Mouse (Mus musculus): ENCODE data around the gene Dnase1l1. TPM values are rescaled to one million over a fixed set of nuclear protein-coding genes. Genes with fewer than 3 reads are reported as not detected.
A peak's percentile ranks its signal among the peaks of the same experiment; 100 is the strongest.

Gene Dnase1l1
- polyA plus RNA-seq, 1 experiment from 2014 or later: 10.6 TPM

DNA sequence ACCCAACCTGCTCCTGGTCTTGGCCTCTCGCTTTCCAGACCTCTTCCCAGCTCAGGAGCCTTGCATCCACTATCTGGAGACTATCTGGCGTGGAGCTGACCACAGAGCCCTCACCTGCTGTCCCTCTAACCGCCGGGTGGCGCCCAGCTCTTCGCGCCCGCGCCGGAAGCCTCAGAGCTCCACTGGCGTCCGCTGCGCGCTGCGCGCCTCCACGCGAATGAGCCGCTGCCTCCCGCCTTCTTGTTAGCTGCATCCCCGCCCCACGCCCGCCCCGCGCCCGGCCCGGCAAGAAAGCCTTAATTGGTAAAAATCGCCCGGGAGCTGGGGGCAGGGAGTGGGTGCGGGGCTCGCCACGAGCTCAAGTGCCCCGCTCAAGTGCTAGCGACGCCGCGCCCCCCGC, 32.5 kb downstream of the Dnase1l1 start, which contains the start of gene Flna:
Gene Flna (minus strand): TSS at position 206 of the 400 bp plus-strand sequence.
- H3K4me2 ChIP-seq (ENCODE audit: low read length): peak within 1 kb of the TSS; percentile 51
- ATAC-seq (replicated peaks; ENCODE audit: low FRiP score, low TSS enrichment, low read depth): no peak
- peak within 1 kb of the TSS; percentile 40 for H3K4me3 ChIP-seq (ENCODE audit: low read depth, low read length)

DNA sequence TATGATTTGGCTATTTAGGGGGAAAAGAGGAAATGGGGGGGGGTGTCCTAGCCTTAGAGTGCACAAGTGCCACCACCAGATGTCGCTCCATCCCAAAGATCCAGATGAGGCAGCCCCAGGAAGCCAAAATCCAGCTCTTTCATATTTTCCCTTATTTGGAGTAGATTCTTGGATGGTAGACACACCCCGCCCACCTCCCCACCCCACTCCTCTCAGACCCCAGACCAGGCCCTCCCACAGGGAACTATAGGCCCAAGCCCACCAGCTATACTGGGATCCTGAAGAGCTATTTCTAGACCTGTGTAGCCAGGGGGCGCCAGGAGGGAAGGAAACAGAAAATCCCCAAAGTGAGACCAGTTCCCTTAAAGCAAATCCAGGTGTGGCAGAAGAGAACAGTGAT, 33.5 kb downstream of the Dnase1l1 start:
- ATAC-seq (replicated peaks; ENCODE audit: low FRiP score, low TSS enrichment, low read depth): no peak
- Histone ChIP-seq H3K9me3 (ENCODE audit: control insufficient read depth, low read length) (no peaks in the 10 kb centered on the region), H3K4me2 (ENCODE audit: low read length) (peak overlapping the region; percentile 51), H3K27ac (ENCODE audit: low read depth) (peak overlapping the region; percentile 84), H3K4me1 (replicated peaks; ENCODE audit: control insufficient read depth, insufficient read depth, low read length) (no peaks in the 10 kb centered on the region; the same call in 1 of the 2 replicates), H3K36me3 (ENCODE audit: control insufficient read depth, insufficient read depth, low read length) (no peaks in the 10 kb centered on the region), H3K4me3 (ENCODE audit: low read depth, low read length) (peak overlapping the region; percentile 40), H3K9ac (ENCODE audit: low read length) (peak overlapping the region; percentile 52; the same call in 1 of the 2 replicates), H3K27me3 (replicated peaks; ENCODE audit: control insufficient read depth, insufficient read depth, low read length) (no peaks in the 10 kb centered on the region)
- peak; percentile 81 for DNase-seq (ENCODE audit: low spot score)
- 25% methylated on average over 2 of the region's 3 CpGs for WGBS

More for the DNA sequence above, 32.5 kb downstream of the Dnase1l1 start, which contains the start of gene Flna:
- H3K9me3 ChIP-seq (ENCODE audit: control insufficient read depth, low read length): no peaks in the 10 kb centered on the region
- H3K27ac ChIP-seq (ENCODE audit: low read depth): peak within 1 kb of the TSS; percentile 84
- H3K36me3 ChIP-seq (ENCODE audit: control insufficient read depth, insufficient read depth, low read length): no peaks in the 10 kb centered on the region
- H3K9ac ChIP-seq (ENCODE audit: low read length): peak within 1 kb of the TSS; percentile 52
- DNase-seq (ENCODE audit: low spot score): peak; percentile 69
- WGBS: 14% methylated on average over 38 of the region's 38 CpGs
- no peaks in the 10 kb centered on the region for H3K27me3 ChIP-seq (replicated peaks; ENCODE audit: control insufficient read depth, insufficient read depth, low read length)
- no peaks in the 10 kb centered on the region for H3K4me1 ChIP-seq (replicated peaks; ENCODE audit: control insufficient read depth, insufficient read depth, low read length)

DNA sequence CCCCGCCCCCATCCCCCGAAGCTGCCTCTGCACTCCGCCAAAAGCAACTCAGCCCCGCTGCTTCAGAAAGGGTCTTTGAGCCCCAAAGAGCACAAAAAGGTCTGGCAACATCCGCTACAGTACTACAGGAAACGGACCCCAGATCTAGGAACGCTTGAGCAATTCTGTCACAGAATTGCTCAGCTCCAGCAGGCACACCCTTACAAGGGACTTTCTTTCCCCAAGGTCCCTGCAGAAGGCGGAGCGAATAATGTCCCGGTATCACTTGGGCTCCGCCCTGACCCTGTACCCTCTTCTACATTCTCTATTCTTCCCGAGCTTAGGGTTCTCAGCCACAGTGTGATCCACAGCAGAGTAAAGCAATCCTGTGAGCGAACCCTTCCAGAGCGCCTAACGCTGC, 35.4 kb downstream of the Dnase1l1 start:
- no peaks in the 10 kb centered on the region for H3K27me3 ChIP-seq (replicated peaks; ENCODE audit: control insufficient read depth, insufficient read depth, low read length)
- H3K9ac ChIP-seq (ENCODE audit: low read length): peak overlapping the region; percentile 53
- H3K36me3 ChIP-seq (ENCODE audit: control insufficient read depth, insufficient read depth, low read length): peaks cover 18% of the 10 kb centered on the region
- peak overlapping the region; percentile 89 for H3K27ac ChIP-seq (ENCODE audit: low read depth)
- H3K4me3 ChIP-seq (ENCODE audit: low read depth, low read length): peak overlapping the region; percentile 59
- 21% methylated on average over 14 of the region's 15 CpGs for WGBS
- peak overlapping the region; percentile 46 for H3K4me2 ChIP-seq (ENCODE audit: low read length)
- no peaks in the 10 kb centered on the region; the same call in 1 of the 2 replicates for H3K4me1 ChIP-seq (replicated peaks; ENCODE audit: control insufficient read depth, insufficient read depth, low read length)
- H3K9me3 ChIP-seq (ENCODE audit: control insufficient read depth, low read length): no peaks in the 10 kb centered on the region
- ATAC-seq (replicated peaks; ENCODE audit: low FRiP score, low TSS enrichment, low read depth): peak; percentile 34
- no peak for DNase-seq (ENCODE audit: low spot score)

DNA sequence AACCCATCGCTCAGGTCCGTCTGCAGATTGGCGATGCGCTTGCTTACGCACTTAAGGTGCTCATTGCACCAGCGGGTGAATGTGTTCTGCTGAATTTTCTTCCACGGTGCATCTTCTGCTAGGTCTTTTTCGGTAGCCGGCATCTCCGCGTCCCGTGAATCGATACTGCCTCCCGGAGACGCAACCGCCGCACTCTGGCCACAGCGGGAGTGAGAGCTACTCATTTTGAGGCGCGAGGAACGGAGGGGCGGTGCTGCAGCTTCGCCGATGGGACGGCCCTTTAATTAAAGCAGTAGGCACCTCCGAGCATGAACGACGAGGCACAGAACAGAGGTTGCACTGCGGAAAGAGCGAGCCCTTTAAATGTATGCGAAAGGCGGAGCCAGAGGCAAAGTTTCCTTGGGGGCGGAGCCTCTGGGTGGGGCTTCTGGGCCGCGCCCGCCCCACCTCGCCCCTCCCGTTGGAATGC, 35.9 kb downstream of the Dnase1l1 start:
- DNase-seq (ENCODE audit: low spot score) (peak; percentile 85), ATAC-seq (replicated peaks; ENCODE audit: low FRiP score, low TSS enrichment, low read depth) (peak; percentile 83)
- H3K4me1 ChIP-seq (replicated peaks; ENCODE audit: control insufficient read depth, insufficient read depth, low read length): no peaks in the 10 kb centered on the region; the same call in 1 of the 2 replicates
- peak overlapping the region; percentile 91 for H3K27ac ChIP-seq (ENCODE audit: low read depth)
- peak overlapping the region; percentile 59 for H3K4me3 ChIP-seq (ENCODE audit: low read depth, low read length)
- no peaks in the 10 kb centered on the region for H3K27me3 ChIP-seq (replicated peaks; ENCODE audit: control insufficient read depth, insufficient read depth, low read length)
- peak overlapping the region; percentile 62 for H3K4me2 ChIP-seq (ENCODE audit: low read length)
- H3K9ac ChIP-seq (ENCODE audit: low read length): peak overlapping the region; percentile 75
- WGBS: 9% methylated on average over 35 of the region's 38 CpGs
- peaks cover 22% of the 10 kb centered on the region for H3K36me3 ChIP-seq (ENCODE audit: control insufficient read depth, insufficient read depth, low read length)
- no peaks in the 10 kb centered on the region for H3K9me3 ChIP-seq (ENCODE audit: control insufficient read depth, low read length)

DNA sequence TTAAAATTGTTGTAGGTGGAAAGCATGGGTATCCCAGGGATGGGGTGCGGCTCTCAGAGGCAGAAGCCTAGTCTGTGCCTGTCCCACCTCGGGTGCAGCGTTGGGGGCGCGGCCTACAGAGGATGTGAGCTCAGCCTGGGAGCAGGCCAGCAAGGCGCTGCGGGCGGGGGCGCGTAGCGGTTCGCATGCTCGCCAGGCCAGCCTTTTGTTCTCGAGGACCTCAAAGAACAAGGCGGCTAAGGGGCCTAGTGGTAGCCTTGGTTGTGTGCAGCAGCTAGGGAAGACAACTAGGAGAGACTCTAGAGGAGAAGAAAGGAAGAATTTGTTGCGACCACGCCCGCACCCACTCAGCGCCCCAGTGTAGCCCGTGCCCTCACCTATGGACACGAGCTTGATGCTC, 36.5 kb downstream of the Dnase1l1 start:
- Histone ChIP-seq H3K36me3 (ENCODE audit: control insufficient read depth, insufficient read depth, low read length) (peaks cover 27% of the 10 kb centered on the region), H3K27me3 (replicated peaks; ENCODE audit: control insufficient read depth, insufficient read depth, low read length) (no peaks in the 10 kb centered on the region), H3K4me3 (ENCODE audit: low read depth, low read length) (peak overlapping the region; percentile 59), H3K4me2 (ENCODE audit: low read length) (peak overlapping the region; percentile 62), H3K27ac (ENCODE audit: low read depth) (peak overlapping the region; percentile 91), H3K9ac (ENCODE audit: low read length) (peak overlapping the region; percentile 75), H3K9me3 (ENCODE audit: control insufficient read depth, low read length) (no peaks in the 10 kb centered on the region), H3K4me1 (replicated peaks; ENCODE audit: control insufficient read depth, insufficient read depth, low read length) (no peaks in the 10 kb centered on the region; the same call in 1 of the 2 replicates)
- ATAC-seq (replicated peaks; ENCODE audit: low FRiP score, low TSS enrichment, low read depth) (peak; percentile 26), DNase-seq (ENCODE audit: low spot score) (peak; percentile 83)
- 25% methylated on average over 21 of the region's 21 CpGs for WGBS

DNA sequence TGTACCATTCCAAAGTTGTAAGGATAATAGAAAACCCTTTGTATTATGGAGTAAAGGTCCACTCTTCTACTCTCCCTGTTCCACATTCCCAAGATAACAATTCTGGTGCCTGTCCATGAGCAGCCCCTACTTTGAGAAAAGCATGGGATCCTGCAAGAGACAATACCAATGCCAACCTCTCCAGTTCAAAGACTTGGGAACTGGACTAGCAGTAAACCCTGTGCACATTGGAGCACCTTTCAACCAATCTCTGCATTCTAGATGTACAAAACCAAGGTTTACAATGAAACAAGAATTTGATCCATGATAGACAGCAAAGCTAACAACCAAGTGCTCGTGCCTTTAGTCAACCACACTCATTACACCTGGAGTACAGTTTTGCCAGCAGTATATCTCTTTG, 37.0 kb downstream of the Dnase1l1 start:
- DNase-seq (ENCODE audit: low spot score) (no peak), ATAC-seq (replicated peaks; ENCODE audit: low FRiP score, low TSS enrichment, low read depth) (no peak)
- peak overlapping the region; percentile 75 for H3K9ac ChIP-seq (ENCODE audit: low read length)
- H3K4me1 ChIP-seq (replicated peaks; ENCODE audit: control insufficient read depth, insufficient read depth, low read length): no peaks in the 10 kb centered on the region; the same call in 1 of the 2 replicates
- whole genome bisulfite sequencing: 28% methylated on average over 1 of the region's 1 CpGs
- H3K9me3 ChIP-seq (ENCODE audit: control insufficient read depth, low read length): no peaks in the 10 kb centered on the region
- peak overlapping the region; percentile 59 for H3K4me3 ChIP-seq (ENCODE audit: low read depth, low read length)
- peaks cover 33% of the 10 kb centered on the region for H3K36me3 ChIP-seq (ENCODE audit: control insufficient read depth, insufficient read depth, low read length)
- H3K27me3 ChIP-seq (replicated peaks; ENCODE audit: control insufficient read depth, insufficient read depth, low read length): no peaks in the 10 kb centered on the region
- peak overlapping the region; percentile 62 for H3K4me2 ChIP-seq (ENCODE audit: low read length)
- H3K27ac ChIP-seq (ENCODE audit: low read depth): peak overlapping the region; percentile 91

DNA sequence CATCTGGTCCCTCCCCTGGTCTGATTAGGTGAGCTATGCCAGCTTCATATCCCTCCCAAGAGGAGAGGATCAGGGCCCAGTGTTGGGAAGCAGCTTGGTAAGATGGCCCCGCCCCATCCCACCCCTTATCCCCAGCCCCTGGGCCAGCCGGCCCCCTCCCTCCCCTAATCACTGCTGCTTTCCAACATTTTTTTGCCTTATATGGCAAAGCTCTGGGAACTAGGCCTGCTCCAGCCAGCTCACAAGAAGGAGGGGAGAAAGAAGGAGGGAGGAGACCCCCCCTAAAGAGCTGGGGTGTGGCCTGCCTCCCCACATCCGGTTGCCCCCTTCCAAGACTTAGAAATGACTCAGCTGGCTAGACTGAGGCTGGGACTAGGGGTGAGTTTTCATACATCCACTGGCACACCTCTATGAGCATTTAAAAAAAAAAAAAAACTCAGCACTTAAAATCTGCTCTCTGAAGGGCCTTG, 37.5 kb downstream of the Dnase1l1 start:
- no peaks in the 10 kb centered on the region for H3K27me3 ChIP-seq (replicated peaks; ENCODE audit: control insufficient read depth, insufficient read depth, low read length)
- no peaks in the 10 kb centered on the region; the same call in 1 of the 2 replicates for H3K4me1 ChIP-seq (replicated peaks; ENCODE audit: control insufficient read depth, insufficient read depth, low read length)
- peak overlapping the region; percentile 62 for H3K4me2 ChIP-seq (ENCODE audit: low read length)
- peaks cover 37% of the 10 kb centered on the region for H3K36me3 ChIP-seq (ENCODE audit: control insufficient read depth, insufficient read depth, low read length)
- peak; percentile 62 for DNase-seq (ENCODE audit: low spot score)
- no peaks in the 10 kb centered on the region for H3K9me3 ChIP-seq (ENCODE audit: control insufficient read depth, low read length)
- peak; percentile 34 for ATAC-seq (replicated peaks; ENCODE audit: low FRiP score, low TSS enrichment, low read depth)
- 16% methylated on average over 3 of the region's 3 CpGs for WGBS
- H3K27ac ChIP-seq (ENCODE audit: low read depth): peak overlapping the region; percentile 91
- H3K9ac ChIP-seq (ENCODE audit: low read length): peak overlapping the region; percentile 75
- H3K4me3 ChIP-seq (ENCODE audit: low read depth, low read length): peak overlapping the region; percentile 59

DNA sequence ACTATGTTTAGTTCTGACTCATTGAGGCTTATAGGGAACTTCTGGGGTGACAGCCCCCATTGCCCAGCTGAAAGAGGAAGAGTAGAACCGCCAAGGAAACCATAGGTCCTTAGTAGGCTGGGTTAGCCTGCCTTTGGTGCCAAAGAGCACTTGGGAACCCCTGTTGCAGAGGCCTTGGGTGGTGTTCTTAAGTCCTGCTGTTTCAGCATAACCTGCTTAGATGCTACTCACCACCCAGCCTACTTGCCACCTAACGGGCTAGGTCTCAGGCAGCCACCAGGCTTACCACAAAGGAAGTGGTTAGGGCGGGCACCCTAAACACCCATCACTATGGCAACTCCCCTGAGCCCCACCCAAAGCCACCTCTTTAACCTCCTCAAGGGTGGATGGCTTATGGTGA, 38.3 kb downstream of the Dnase1l1 start:
- H3K27me3 ChIP-seq (replicated peaks; ENCODE audit: control insufficient read depth, insufficient read depth, low read length): no peaks in the 10 kb centered on the region
- peak overlapping the region; percentile 62 for H3K4me2 ChIP-seq (ENCODE audit: low read length)
- ATAC-seq (replicated peaks; ENCODE audit: low FRiP score, low TSS enrichment, low read depth) (no peak), DNase-seq (ENCODE audit: low spot score) (no peak)
- peak overlapping the region; percentile 75 for H3K9ac ChIP-seq (ENCODE audit: low read length)
- H3K4me1 ChIP-seq (replicated peaks; ENCODE audit: control insufficient read depth, insufficient read depth, low read length): no peaks in the 10 kb centered on the region; the same call in 1 of the 2 replicates
- H3K4me3 ChIP-seq (ENCODE audit: low read depth, low read length): peak overlapping the region; percentile 59
- peak overlapping the region; percentile 76 for H3K27ac ChIP-seq (ENCODE audit: low read depth)
- 51% methylated on average over 3 of the region's 3 CpGs for WGBS
- peaks cover 46% of the 10 kb centered on the region for H3K36me3 ChIP-seq (ENCODE audit: control insufficient read depth, insufficient read depth, low read length)
- H3K9me3 ChIP-seq (ENCODE audit: control insufficient read depth, low read length): no peaks in the 10 kb centered on the region

DNA sequence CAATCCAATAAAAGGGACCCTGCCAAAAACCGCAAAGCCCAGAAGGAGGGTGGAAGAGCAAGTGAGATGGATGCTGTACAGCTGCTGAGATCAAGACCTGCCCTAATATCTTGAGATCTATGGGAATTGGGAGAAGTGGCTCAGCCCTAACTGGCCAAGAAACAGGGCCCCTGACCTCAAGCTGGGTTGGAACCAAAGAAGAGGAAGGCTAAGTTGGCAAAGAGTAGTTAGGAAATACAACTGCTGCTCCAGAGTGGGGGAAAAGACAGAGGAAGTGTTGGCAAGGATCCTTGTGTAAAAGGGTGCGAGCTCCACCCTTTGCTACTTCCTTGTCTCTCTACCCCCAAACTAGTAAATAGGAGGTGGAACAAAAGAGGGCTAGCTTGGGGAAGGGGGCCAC, 38.7 kb downstream of the Dnase1l1 start:
- DNase-seq (ENCODE audit: low spot score) (no peak), ATAC-seq (replicated peaks; ENCODE audit: low FRiP score, low TSS enrichment, low read depth) (no peak)
- H3K9ac ChIP-seq (ENCODE audit: low read length): peak overlapping the region; percentile 75
- no peaks in the 10 kb centered on the region; the same call in 1 of the 2 replicates for H3K4me1 ChIP-seq (replicated peaks; ENCODE audit: control insufficient read depth, insufficient read depth, low read length)
- H3K4me3 ChIP-seq (ENCODE audit: low read depth, low read length): peak overlapping the region; percentile 59
- no peak overlapping the region for H3K27ac ChIP-seq (ENCODE audit: low read depth)
- no peaks in the 10 kb centered on the region for H3K27me3 ChIP-seq (replicated peaks; ENCODE audit: control insufficient read depth, insufficient read depth, low read length)
- peaks cover 50% of the 10 kb centered on the region for H3K36me3 ChIP-seq (ENCODE audit: control insufficient read depth, insufficient read depth, low read length)
- peak overlapping the region; percentile 62 for H3K4me2 ChIP-seq (ENCODE audit: low read length)
- no peaks in the 10 kb centered on the region for H3K9me3 ChIP-seq (ENCODE audit: control insufficient read depth, low read length)
- WGBS: 64% methylated on average over 2 of the region's 2 CpGs

Data from intestine, embryonic 14.5 days (tissue).